Mouse (Mus musculus) cortical plate, adult 2 months (tissue): ENCODE data around the gene Itga8.

Experiments used
- CTCF ChIP-seq: fragments of 200-500 bp; IDR thresholded peaks from 2 replicates; pipeline ENCODE4 v1.5.1; 2011; ENCODE audit warnings: mild to moderate bottlenecking, control low read depth, low read length; ENCODE audit not compliant: insufficient read depth; ENCODE audit errors: extremely low read depth
- POLR2A ChIP-seq: fragments of 200-500 bp; IDR thresholded peaks from 2 replicates; pipeline ENCODE4 v1.6.1; 2011; ENCODE audit warnings: mild to moderate bottlenecking, low read length, control low read depth; ENCODE audit not compliant: insufficient read depth; ENCODE audit errors: extremely low read depth

DNA sequence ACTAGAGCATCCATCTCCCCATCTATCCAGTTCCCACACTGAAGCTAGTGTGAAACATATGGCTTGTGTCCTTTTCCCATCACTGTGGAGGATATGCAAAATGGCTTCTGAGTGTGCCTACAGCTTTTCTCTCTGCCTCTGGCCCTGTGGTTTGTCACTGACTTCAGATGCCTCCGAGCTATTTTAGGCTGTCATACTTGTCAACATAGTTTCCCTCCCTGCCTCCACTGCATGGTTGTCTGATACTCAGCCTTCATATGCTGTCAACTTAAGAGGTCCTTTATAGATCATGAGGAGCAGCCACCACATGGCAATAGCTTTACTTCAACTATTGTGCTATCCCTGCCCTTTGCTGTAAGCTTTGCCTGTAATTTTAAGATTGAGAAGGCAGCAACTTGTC is 75.4 kb downstream of the Itga8 start:
- TF ChIP-seq POLR2A (no peak), CTCF (no peak)
